Mouse (Mus musculus) c-Kit-positive CD71-negative TER-119-negative erythroid progenitor cells, embryonic 14.5 days (primary cell): ENCODE measurements around the gene Fra10ac1.
A peak's percentile ranks its signal among the peaks of the same experiment; 100 is the strongest.

Source experiments
- DNase-seq: peaks from one replicate; pipeline ENCODE4 v3.0.0-alpha.2; 2013; ENCODE audit warnings: low read depth

Gene Fra10ac1

DNA sequence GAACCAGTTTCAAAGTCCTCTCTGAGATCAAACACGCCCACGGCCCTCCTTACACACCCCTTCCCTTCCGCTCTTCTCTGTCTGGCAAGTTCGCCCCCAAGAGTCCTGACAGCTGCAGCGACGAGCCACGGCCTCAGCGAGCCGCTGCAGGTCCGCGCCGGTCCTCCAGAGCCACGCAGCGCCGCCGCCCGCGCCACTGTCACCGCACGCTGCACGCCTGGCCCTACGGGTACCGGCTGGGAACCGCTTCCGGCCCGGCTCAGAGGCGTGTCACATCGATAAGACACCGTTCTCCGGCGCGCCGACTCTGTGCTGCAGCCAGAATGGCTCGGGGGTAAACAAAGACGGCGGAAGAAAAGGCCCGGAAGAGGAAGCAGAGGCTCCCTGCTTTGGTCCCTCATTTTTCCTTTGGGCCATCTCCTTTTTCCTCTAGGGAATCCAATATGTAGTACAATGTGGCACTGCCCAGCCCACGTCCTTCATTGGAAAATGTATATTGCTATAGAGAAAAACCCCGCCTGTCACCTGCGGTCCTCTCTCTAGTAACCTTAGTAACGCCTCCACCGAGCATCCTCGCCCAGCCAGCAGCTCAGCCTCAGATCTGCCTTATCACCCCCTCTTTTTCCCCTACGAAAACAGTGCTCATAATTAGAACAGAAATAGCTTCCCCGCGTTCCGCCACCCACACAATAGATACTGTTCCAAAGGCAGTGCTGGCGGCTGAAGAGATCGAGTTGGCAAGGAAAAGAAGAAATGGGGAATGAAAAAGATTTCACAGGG, at the start of gene Fra10ac1:
Gene Fra10ac1 (minus strand): TSS at position 252 of the 780 bp plus-strand sequence.
- DNase-seq: peak; percentile 75

DNA sequence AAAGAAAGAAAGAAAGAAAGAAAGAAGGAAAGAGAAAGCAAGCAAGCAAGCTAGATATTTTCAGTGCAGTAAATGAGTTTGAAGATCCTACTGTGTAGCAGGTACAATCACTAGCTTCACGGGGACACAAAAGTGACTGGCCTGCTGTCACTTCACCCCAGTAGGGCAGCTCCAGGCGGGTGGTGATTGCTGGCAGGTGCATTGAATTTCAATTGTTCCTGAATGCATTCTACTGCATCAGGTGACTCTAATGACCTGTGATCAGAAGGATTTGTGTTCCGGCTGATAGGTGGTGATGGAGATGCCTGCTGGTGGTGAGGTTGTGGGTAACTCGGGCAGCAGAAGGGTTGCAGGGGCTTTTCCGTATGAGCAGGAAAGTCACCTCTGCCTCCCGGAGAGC, 47.1 kb upstream of the Fra10ac1 start:
- no peak for DNase-seq

DNA sequence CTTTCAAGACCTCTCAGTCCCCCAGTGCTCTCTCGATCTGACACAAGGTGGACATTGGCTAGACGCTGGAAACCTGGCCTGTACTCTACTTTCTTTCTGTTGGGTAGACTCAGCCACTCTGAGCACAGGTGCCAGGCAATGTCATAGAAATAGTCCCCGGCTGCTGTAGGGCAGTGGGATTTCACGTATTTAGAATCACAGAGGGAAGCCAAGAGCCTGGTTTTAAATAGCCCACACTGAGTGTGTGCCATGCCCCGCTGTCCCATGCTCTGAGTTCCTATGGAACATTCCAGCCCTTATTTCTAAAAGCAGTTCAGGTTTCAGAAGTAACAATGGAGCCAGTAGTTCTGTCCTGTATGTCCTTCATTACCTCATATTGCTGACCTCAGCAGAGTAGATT, 43.5 kb upstream of the Fra10ac1 start:
- DNase-seq: no peak

DNA sequence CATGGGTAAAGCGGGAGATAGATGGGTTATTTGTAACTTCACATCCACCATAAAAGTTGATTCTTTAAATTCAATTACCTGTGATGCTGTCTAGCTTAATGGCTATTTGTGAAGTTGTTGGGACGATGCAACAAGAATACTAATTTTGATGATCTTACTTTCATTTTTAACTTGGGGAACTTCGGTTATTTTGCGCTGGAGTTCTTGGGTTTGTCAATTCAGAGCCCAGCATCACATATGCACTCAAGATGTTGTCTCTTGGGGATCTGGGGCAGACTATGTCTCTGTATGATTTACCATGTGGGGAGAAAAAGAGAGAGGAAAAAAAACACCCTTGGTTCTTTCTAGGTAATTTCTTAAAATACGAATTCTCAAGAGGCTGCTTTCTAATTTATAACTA, 41.8 kb upstream of the Fra10ac1 start:
- DNase-seq: no peak

DNA sequence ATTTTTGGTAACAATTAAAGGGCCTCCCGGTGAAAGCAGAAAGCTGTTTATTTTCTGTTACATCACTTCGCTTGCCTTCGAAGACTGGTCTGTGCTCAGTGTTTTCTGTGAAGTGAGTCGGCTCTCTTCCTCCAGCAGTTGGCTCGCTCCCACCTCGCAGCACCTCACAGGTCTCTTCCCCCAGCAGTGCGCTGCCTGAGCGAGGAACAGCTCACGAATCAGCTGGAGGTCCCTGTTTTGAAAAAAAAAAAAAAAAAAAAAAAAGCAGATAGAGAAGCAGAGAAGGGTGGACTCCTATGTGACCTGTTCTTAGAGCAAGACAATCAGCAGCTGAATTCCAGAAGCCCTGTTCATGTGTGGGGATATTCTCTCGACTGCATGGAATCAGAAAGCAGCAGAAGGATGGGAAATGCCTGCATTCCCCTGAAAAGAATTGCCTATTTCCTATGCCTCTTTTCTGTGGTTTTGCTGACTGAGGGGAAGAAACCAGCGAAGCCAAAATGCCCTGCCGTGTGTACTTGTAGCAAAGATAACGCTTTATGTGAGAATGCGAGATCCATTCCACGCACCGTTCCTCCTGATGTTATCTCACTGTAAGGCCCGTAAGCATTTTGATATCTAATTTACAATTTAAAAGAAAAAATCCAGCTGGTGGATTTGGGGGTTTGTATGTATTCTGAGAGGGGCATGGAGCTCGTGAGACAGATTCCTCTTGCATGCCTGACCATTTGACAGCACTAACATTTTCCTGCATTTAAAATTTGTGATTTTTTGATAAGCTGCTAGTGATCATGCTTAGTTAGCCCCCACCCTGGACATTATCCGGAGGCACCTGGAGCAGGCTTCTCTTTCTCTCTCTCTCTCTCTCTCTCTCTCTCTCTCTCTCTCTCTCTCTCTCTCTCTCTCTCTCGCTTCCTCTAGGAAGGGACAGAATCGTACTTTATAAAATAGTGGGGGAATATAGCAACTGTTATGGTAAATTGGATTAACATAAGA, 40.8 kb upstream of the Fra10ac1 start, which contains the start of gene Lgi1:
Gene Lgi1 (plus strand): TSS at position 32 of the 996 bp plus-strand sequence.
- no peak for DNase-seq

DNA sequence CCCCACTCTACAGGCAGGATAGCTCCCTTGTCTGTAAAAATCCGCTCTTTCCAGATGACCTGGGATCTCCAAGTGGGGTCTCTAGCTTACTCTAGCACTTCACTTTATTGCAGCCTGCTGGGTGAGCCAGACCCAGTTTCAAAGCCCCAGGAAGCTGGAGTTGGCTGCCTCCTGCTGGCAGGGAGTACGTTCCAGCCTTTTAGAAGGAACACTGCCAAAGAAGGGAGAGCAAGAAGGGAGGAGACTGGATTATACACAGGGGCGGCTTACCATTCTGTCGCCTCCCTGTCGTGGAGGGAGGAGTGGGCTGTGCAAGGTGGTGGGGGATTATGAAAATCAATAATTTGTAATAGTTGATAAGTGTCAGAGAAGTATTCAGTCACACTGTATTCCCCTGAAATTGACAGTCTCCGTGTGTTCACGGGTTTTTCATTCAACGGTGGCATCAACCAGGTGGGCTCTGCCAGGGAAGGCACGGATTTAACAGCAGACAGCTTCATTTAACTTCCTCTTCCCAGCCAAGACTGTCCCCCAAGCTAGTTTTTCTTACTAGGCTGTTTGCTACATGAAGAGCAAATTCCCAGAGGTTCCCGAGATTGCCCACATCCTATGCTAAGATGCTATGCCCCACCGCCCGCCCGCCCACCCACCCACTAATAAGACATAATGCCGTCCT, 40.0 kb upstream of the Fra10ac1 start:
- no peak for DNase-seq

DNA sequence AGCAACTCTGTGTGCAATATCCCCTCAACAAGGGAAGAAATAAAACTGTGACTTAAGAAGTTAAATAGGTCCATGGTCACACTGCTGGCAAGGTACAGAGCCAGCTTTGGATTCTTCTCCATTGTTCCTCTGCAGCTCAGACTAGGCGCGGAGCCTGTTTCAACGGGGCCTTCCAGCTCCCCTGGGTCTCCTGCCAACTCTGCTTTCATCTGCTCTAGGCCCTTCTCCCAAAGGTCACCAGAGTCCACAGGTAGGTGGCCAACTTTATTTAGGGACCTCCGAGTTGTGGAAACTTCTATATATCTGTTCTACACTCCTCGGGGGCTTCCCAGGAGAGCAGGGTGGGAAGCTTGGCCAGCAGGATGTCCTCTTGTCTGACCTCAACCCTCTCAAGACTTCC, 37.4 kb upstream of the Fra10ac1 start:
- DNase-seq: no peak

DNA sequence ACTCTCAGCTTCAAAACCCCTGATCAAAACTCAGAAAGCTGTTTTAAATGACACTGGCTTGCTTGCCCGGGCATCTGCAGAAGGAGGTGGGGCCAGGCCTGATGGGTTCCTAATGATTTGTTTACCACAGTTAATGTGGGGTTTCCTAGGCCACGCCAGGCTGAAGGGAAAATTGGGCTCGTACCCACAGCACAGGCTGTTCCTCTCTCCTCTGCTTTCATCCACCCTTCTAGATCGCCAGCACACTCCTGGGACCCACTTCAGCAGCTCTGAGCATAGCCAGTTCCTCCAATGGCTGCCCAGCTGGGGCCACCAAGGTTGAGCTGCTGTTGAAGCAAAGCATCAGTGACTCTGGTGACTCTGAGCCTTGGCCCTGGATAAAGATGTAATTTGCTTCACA, 36.4 kb upstream of the Fra10ac1 start:
- no peak for DNase-seq

DNA sequence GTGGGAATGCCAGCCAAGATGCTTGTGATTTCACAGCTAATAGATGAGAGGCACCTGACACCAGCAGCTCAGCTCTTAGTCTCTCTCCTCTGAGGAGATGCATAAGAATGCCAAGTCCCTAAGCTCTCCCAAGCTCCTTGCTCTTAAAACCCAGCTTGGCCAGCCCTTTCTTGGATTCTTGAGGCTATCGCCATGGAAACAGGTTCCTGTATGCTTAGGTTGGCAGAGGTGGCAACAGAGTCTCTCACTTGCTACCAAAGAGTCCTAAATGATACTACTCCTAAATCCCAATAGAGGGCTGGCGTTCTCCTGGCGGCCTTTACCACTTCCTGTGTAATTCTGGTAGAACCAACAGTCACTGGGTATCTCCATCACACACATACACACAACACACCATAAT, 35.5 kb upstream of the Fra10ac1 start:
- DNase-seq: no peak

DNA sequence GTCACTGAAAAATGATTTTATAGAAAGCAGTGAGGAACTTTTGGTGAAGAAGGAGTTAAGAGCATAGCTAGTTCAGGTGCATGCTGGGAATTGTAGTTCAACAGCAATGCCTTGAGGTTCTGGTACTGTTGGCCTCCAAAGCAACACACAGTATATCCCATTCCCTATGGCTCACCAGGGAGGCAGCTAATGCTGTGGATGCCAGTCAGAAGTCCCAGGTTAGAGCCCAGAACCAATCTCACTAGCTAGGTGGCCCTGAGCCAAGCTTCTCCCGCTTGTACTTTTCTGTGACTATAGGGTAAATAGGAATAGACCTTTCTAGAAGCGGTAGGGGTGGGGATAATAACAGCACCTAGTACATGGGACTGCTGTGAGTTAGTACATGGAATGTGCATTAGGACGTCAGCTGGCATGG, 34.7 kb upstream of the Fra10ac1 start:
- no peak for DNase-seq

DNA sequence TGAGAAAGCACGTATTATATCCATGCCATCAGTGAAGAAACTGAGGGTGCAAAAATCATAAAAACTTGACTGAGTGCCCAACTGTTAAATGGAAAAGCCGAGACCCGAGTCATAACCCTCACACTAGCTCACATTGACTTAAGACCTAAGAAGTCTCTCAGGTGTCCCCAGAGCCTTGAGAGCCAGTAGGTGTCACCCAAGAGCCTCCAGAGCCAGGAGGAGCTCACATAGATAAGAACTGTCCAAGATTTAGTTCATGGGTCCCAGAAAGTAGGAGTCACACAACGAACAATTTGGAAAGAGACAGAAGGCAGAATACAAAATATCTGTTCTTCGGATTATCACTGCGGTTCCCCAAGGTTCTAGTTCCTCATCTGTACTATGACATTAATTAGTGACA, 29.8 kb upstream of the Fra10ac1 start:
- peak; percentile 23 for DNase-seq

DNA sequence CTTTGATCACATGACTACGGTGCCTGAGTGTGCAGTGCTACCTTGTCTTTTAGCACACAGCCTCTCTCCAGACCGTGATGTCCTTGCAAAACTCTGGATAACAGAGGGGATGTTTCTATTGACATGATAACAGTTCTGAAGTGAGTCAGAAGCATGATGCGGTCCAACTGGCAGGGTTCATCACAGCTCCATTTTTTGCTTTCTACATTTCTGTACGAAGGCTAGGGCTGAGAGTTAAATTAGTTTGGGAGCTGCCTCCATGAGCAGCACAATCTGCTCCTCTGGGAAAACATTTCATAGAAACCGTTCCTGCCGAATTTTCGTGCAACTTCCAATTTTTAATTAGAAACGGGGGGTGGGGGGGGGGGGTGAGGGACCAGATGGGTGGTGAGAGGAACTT, 25.7 kb upstream of the Fra10ac1 start:
- no peak for DNase-seq

DNA sequence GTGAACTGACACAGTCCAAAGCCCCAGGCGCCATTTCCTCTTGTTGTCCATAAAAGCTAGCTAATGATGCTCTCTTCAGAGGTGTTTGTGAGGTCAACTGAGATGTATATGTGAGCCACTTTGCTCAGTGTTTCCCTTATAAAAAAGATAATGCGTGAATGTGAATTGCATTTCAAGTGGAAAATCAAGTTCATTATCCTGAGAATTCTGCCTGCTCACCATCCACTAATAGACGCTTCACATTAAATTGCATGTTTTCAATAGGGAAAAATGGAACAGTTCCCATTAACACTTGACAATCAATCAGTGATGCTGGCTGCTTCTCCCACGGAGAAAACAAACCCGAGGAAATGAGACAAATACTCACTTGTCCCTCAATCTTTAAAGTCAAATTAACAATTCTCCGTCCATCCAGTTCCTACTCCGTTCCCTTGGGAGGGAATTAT, 22.2 kb upstream of the Fra10ac1 start:
- no peak for DNase-seq

DNA sequence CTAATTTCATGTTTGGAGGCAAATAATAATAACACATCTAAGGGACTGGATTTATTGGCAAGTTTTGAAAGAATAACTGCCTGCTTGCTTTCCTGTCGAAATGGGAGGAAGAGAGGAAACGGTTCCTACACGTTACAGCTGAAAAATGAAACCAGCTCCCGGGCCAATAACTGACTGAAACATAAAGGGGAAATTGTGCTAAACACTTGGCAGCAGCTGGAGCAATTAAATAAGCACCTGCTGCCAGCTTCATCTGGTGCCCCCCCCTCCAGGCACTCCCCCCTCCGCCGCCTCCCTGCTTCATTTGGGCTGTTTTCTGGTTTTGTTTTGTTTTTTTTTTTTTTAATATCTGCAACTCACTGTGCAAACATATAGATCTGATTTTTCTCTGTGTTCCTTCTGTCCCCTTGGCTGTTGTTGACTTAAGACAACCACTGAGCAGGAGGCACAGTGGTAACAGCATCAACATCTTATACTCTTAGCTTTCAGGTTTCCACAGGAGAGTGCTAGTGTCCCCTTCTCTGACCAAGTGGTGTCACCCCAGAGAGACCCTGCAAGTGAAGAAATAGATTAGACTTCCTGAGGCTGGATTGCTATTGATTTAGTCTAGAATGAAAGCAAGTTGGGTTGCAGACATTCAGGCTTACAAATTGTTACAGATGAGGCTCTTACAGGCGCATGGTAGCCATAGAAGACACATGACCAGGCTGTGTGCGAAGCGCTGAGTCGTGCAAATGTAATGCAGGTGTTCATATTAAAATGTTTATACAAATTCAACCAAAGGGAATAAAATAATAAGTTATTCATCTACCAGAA, 21.6 kb upstream of the Fra10ac1 start:
- no peak for DNase-seq

DNA sequence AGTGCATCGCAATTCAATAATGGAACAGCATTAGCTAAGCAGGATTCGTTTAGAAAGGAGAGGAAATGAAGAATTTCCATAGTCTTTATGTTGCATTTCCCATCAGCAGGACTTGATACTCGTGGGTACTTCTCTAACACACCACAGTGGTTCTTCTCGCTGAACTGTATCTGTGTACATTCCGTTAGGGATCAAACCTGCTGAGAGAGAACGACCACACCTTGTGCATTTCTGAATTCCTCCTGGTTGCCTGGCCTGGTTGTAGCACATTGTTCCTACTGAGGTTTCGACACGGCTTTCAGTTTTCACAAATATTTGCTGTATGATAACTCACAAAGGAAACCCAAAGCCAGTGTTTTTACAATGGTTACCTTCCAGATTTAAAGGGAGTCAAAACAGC, 20.8 kb upstream of the Fra10ac1 start:
- DNase-seq: no peak

DNA sequence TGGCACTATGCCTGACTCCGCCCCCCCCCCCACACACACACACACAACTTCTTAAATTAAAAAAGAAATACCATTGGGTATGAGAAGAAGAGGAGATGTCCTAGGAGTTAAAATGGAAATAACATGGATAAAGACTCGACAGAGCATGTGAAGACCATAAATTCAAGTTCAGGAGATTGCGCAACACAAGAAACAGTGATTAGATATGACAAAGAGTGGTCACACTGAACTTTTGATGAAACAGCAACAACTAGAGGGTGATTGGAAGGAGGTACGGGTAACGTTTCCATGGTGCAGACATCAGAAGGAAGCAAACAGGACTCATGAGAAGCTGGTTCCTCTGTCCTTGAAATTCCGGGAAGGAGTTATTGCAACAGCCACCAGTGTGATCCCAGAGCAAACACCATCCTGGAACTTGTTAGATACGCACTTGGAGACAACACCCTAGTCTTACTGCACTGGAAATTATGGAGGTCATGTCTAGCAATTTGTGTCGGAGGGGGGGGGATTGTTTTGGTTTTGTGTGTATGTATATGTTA, 18.4 kb upstream of the Fra10ac1 start:
- DNase-seq: no peak

DNA sequence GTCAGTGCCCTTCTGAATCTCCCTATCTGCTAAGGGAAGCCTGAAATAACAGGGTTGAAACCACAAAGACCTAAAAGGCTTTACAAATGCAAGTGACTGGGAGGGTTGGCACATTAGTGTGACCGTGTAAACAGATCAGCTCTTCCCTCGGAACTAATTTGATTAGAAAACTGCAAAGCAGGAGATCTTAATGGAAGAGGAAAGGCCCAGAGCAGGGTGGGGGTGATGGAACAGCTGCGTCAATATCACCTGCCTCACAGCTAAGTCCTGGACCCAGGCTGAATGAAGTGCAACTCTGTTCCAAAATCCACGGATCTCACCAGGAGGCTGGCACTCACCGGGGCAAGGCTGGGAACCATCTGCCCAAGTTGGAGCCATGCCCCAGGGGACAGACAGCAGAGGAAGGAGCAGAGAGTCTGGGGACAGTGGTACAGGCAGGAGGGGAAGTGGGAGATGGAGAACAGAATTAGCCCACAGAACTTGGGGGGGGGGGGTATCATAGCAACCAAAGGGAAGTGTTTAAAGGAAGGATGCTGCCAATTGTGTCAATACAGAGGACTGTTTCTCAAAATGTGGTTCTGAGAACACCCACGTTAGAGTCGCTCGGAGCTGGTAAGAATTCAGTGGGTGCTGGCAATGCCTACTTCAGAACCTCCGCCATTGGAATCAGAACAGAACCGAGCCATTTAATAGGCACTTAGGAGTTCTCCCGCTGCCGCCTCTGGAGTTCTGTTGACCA, 14.4 kb upstream of the Fra10ac1 start:
- DNase-seq: no peak

DNA sequence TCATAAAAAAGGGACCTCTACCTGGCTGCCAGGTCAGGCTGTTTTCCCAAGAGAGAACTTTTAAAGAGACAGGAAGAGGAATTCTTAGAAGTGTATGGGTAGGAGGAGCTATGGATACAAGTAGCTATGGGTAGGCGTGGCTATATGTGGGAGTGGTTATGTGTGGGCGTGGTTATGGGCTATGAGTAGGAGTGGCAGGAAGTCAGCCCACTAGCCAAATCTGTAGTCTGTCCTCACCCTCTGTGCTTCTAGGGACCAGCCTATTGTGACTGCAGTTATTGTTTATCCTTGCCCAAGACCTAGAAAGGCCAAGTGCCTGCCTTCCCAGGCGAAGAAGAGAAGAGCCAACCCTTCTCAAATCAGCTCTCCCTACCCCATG, 13.9 kb upstream of the Fra10ac1 start:
- peak; percentile 19 for DNase-seq

DNA sequence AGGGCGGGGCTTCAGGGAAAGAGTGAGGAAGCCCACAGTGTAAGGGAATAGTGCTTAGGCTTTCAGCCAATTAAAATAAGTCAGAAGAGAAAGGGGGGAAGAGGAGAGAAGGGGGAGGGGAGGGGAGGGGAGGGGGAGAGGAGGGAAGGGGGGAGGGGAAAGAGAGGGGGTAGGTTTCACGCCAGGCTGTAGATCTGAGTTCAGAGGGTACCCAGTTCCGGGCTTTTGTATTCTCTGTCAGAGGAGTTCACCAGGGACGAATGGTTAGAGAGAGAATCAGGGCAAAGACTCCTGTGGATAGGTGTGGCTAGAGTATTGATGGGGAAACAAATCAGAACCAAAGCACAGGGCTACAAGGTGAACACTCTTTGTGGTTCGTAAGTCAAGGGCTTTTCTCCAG, 12.6 kb upstream of the Fra10ac1 start:
- no peak for DNase-seq

DNA sequence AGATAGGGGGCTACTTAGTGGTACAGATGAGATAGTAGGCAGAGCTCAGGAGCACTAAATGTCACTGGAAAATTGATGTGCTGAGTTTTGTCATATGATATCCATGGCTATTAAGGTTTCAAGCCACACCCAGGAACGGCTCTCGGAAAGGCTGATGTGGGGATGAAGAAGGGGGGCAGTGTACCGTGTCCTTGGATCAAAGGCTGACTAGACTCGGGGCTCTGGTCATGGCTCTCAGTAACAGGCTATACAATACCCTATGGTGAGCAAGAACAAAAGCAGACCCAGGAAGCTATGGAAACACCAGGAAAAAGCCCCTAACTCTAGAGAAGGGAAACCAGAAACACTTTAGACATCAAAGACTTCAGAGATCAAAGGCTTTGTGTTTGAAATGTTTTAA, 8.6 kb upstream of the Fra10ac1 start:
- no peak for DNase-seq

DNA sequence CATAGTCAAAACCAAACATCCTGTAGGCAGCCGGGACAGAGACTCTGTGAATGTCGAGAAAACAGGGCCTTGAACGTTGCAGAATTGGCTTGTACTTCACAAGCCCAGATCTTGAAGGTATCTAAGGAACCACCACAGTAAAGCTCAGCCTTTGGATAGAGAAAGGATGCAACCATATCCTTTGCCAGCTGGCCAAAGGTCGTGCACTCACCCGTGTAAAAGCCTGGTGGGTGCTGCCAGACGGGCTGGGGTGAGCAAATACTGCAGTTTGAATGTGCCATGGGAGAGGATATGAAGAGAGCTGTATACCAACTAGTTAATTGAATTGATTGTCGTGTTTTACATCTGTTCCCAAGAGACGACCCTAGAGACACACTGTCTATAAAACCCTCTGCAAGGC, 8.1 kb upstream of the Fra10ac1 start:
- no peak for DNase-seq
